Mouse (Mus musculus) heart, postnatal 0 days (tissue): ENCODE data around the gene Csnk2a1.

ENCODE experiments used
- CTCF ChIP-seq: IDR thresholded peaks from 2 replicates; pipeline ENCODE4 v1.5.1; 2016; ENCODE audit warnings: antibody characterized with exemption, control low read depth, low read depth
- EP300 ChIP-seq: IDR thresholded peaks from 2 replicates; pipeline ENCODE4 v1.6.1; 2016; ENCODE audit warnings: antibody characterized with exemption, low read depth

GRCm38 (mm10) chr2:152330858-152331423 is 104.3 kb downstream of the Csnk2a1 start:
- TF ChIP-seq EP300 (no peak), CTCF (no peak)
